Mouse (Mus musculus) kidney, embryonic 15.5 days (tissue): ENCODE results near the gene 4930568D16Rik. TPM values are rescaled to one million over a fixed set of nuclear protein-coding genes. Genes with fewer than 3 reads are reported as not detected.

ENCODE experiments used
- ATAC-seq: fragments of 200-750 bp; cut with Nextera tagmentation; replicated peaks from 2 replicates; pipeline ENCODE4 v1.8.0; 2017; ENCODE audit warnings: moderate TSS enrichment; ENCODE audit not compliant: low FRiP score
- H3K27ac ChIP-seq: fragments of 300-500 bp; sonication (generic); 2 replicates; pipeline ENCODE4 v1.5.1; 2015; ENCODE audit warnings: mild to moderate bottlenecking, inconsistent platforms
- H3K27me3 ChIP-seq: fragments of 300-500 bp; sonication (generic); 2 replicates; pipeline ENCODE4 v1.6.1; 2015; ENCODE audit warnings: inconsistent platforms
- H3K36me3 ChIP-seq: fragments of 300-500 bp; sonication (generic); 2 replicates; pipeline ENCODE4 v1.6.1; 2015; ENCODE audit warnings: inconsistent platforms
- H3K4me1 ChIP-seq: fragments of 300-500 bp; sonication (generic); 2 replicates; pipeline ENCODE4 v1.6.1; 2015; ENCODE audit warnings: inconsistent platforms
- H3K4me2 ChIP-seq: fragments of 300-500 bp; sonication (generic); 2 replicates; pipeline ENCODE4 v1.6.1; 2015; ENCODE audit warnings: moderate library complexity, mild to moderate bottlenecking, inconsistent platforms
- H3K4me3 ChIP-seq: fragments of 300-500 bp; sonication (generic); replicated peaks from 2 replicates; pipeline ENCODE4 v1.5.1; 2015; ENCODE audit warnings: mild to moderate bottlenecking, inconsistent platforms
- H3K9ac ChIP-seq: fragments of 300-500 bp; sonication (generic); 2 replicates; pipeline ENCODE4 v1.6.1; 2015; ENCODE audit warnings: mild to moderate bottlenecking, inconsistent platforms
- H3K9me3 ChIP-seq: fragments of 300-500 bp; sonication (generic); replicated peaks from 2 replicates; pipeline ENCODE4 v1.6.1; 2016; ENCODE audit warnings: inconsistent platforms
- WGBS: fragments of 180-500 bp; shearing (Covaris S2); methylation state at CpG from one replicate; pipeline ENCODE4 v1.1.7; 2015; ENCODE audit warnings: mixed read lengths; 5-methylcytosine and 5-hydroxymethylcytosine counted together
- polyA plus RNA-seq: library from polyadenylated mRNA; unstranded; fragments of >200 nt; fragmentation: Nextera tagmentation; extraction: Ambion mirVana; gene quantifications from 2 replicates; pipeline ENCODE4 v1.2.1, GENCODE M21; 2015

Gene 4930568D16Rik
- polyA plus RNA-seq, 1 experiment from 2014 or later: not detected

DNA sequence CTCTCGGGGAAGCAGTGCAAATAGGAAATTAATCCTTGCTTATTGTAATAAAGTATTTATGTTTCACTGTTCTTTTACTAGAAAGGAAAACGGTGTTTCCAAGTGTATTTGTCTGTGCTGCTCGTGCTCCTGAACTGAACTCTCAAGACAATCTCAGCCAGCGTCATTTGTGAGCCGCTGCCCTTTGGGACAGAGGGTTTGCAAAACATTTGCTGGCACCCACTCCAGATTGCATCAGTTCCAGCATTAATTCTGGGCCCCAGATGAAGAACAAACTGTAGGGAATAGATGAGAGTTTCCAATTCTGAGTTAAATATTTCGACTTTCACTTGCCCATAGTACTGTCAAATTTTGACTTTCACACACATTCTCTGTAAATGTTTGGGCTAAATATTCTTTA lies 28.8 kb downstream of the 4930568D16Rik start:
- no peak overlapping the region for H3K4me3 ChIP-seq
- no peak overlapping the region for H3K4me2 ChIP-seq
- H3K27me3 ChIP-seq: no peaks in the 10 kb centered on the region
- peaks cover 21% of the 10 kb centered on the region for H3K4me1 ChIP-seq
- 76% methylated on average over 6 of the region's 6 CpGs for WGBS
- no peak overlapping the region for H3K9ac ChIP-seq
- H3K36me3 ChIP-seq: no peaks in the 10 kb centered on the region
- ATAC-seq: no peak
- no peaks in the 10 kb centered on the region for H3K9me3 ChIP-seq
- peak overlapping the region; percentile 11 for H3K27ac ChIP-seq

DNA sequence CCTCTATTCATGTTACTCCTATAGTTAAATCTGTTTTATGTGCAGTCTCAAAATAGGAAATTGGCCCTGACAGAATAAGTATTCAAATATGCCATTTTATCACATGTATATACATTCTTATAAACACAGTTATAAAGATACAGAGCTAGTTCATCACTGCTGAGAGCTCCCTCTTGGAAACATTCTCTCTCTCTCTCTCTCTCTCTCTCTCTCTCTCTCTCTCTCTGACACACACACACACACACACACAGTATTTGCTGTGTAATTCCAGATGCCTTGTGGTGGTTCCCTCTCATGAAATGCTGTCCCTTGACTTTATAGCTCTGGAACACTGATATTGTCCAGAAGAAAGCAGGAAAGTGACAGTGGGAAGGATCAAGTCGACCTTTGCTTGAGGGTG lies 29.5 kb downstream of the 4930568D16Rik start:
- Histone ChIP-seq H3K4me1 (peaks cover 21% of the 10 kb centered on the region), H3K9me3 (no peaks in the 10 kb centered on the region), H3K27me3 (no peaks in the 10 kb centered on the region), H3K9ac (no peak overlapping the region), H3K4me3 (no peak overlapping the region), H3K4me2 (no peak overlapping the region), H3K36me3 (no peaks in the 10 kb centered on the region), H3K27ac (peak overlapping the region; percentile 11)
- 61% methylated on average over 1 of the region's 1 CpGs for WGBS
- no peak for ATAC-seq

DNA sequence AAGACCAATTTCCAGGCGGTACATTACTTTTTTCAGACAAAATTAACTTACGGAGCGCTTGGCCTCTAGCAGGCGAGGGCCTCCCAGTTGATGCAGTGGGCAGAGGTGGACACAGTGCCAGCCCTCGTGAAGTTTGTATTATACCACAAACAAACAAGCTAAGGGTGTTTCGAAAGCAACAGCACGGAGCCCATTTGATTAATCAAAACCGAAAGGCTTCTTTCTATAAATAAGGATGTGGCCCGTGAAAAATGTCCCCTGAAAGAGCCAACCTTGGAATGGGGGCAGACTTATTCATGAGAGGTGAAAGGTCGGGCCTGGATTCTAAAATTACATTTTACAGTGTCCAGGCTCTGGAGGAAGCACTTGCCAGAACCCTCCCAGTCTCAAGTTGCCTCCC lies 30.1 kb downstream of the 4930568D16Rik start:
- Histone ChIP-seq H3K27me3 (no peaks in the 10 kb centered on the region), H3K36me3 (no peaks in the 10 kb centered on the region), H3K9ac (peak overlapping the region; percentile 18; the same call in 1 of the 2 replicates), H3K4me3 (peak overlapping the region; percentile 57), H3K27ac (peak overlapping the region; percentile 82), H3K4me1 (peaks cover 21% of the 10 kb centered on the region), H3K4me2 (peak overlapping the region; percentile 93), H3K9me3 (no peaks in the 10 kb centered on the region)
- WGBS: 44% methylated on average over 10 of the region's 10 CpGs
- no peak for ATAC-seq

DNA sequence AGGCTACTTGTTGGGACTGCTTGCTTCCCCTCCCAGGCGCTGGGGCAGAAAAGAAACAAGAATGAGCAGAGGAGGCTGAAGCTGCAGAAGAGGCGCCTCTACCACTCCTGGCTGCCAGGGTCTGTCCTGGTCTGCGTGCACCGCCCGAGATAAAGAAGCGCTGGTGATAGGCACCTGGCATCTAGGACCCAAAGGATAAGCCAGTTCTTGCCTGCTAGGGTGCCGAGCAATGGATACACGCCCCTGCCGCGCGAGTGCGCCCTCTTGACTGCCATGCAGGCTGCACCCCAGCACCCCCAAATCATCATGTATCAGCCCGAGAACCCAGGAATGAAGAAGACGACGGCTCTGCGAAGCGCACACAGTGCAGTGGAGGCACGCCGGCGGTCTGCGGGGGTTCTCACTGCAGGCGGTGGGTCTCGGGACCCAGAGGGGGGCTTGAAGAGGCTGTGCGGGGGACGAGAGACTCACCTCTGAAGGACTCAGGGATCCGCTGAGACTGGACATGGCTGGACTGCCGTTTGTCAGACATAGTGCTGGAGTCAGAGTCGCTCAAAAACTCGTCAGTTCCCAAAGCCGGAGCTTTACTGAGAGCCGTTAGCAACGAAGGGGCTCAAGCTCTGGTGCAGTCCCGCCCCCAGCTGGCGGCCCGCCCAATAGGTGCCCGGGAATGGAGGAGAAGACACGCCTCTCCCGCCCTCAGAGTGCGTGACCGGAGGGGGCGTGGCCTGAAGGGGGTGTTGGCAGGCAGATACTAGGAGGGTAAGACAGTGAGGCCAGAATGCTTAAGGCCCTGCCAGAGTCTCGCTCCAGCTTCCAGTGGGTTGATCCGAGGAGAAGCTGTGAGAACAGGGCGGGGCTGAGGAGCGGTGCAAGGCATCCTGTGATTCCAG lies 30.9 kb downstream of the 4930568D16Rik start, which contains the start of gene Stom:
TSS of gene Stom (minus strand) at position 589 of the 893 bp plus-strand sequence.
- no peaks in the 10 kb centered on the region for H3K27me3 ChIP-seq
- WGBS: 0% methylated on average over 45 of the region's 45 CpGs
- H3K4me2 ChIP-seq: peak within 1 kb of the TSS; percentile 93
- H3K9ac ChIP-seq: peak within 1 kb of the TSS; percentile 52
- H3K4me3 ChIP-seq: peak within 1 kb of the TSS; percentile 57
- H3K36me3 ChIP-seq: no peaks in the 10 kb centered on the region
- no peaks in the 10 kb centered on the region for H3K9me3 ChIP-seq
- H3K4me1 ChIP-seq: peaks cover 21% of the 10 kb centered on the region
- peak; percentile 98 for ATAC-seq
- peak within 1 kb of the TSS; percentile 82 for H3K27ac ChIP-seq

GRCm38 (mm10) chr2:35335620-35336019 lies 31.9 kb downstream of the 4930568D16Rik start:
- Histone ChIP-seq H3K4me2 (peak overlapping the region; percentile 93), H3K36me3 (no peaks in the 10 kb centered on the region), H3K9ac (no peak overlapping the region), H3K4me3 (peak overlapping the region; percentile 57), H3K4me1 (peaks cover 21% of the 10 kb centered on the region), H3K27me3 (no peaks in the 10 kb centered on the region), H3K9me3 (no peaks in the 10 kb centered on the region), H3K27ac (no peak overlapping the region; the same call in 1 of the 2 replicates)
- ATAC-seq: no peak
- 8% methylated on average over 7 of the region's 7 CpGs for WGBS

DNA sequence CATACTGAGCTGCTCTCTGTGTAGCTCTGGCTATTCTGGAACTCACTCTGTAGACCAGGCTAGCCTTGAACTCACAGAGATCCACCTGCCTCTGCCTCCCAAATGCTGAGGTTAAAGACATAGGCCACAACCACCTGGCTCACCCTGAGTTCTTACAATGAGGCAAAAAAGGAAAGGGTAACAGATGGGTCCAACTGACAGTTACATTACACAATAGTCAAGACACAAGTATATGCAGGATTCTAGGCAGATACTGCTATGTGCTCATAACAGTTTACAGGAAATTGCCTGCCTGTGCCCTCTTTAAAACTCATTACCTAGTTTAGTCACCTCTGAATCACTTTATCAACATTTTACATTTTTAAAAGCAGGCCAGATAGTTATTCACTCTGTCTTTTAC lies 33.9 kb downstream of the 4930568D16Rik start:
- ATAC-seq: no peak
- no peak overlapping the region for H3K4me2 ChIP-seq

GRCm38 (mm10) chr2:35331205-35331604 lies 36.3 kb downstream of the 4930568D16Rik start:
- no peaks in the 10 kb centered on the region for H3K27me3 ChIP-seq
- no peak overlapping the region for H3K9ac ChIP-seq
- WGBS: 64% methylated on average over 2 of the region's 2 CpGs
- no peak overlapping the region for H3K4me2 ChIP-seq
- H3K36me3 ChIP-seq: no peaks in the 10 kb centered on the region
- H3K4me1 ChIP-seq: peaks cover 13% of the 10 kb centered on the region
- no peak overlapping the region for H3K27ac ChIP-seq
- H3K9me3 ChIP-seq: no peaks in the 10 kb centered on the region
- ATAC-seq: no peak
- H3K4me3 ChIP-seq: no peak overlapping the region

More for the DNA sequence above, 33.9 kb downstream of the 4930568D16Rik start:
- H3K27ac ChIP-seq: no peak overlapping the region
- H3K4me3 ChIP-seq: no peak overlapping the region
- H3K36me3 ChIP-seq: no peaks in the 10 kb centered on the region
- H3K4me1 ChIP-seq: peaks cover 21% of the 10 kb centered on the region
- no peaks in the 10 kb centered on the region for H3K27me3 ChIP-seq
- H3K9ac ChIP-seq: no peak overlapping the region
- H3K9me3 ChIP-seq: no peaks in the 10 kb centered on the region

- Histone ChIP-seq H3K27me3 (no peaks in the 10 kb centered on the region), H3K4me3 (no peak overlapping the region), H3K36me3 (0 out of 2 replicates have a peak, but pooled peaks cover 5% of the 10 kb centered on the region), H3K27ac (no peak overlapping the region), H3K4me2 (no peak overlapping the region), H3K9ac (no peak overlapping the region), H3K9me3 (no peaks in the 10 kb centered on the region), H3K4me1 (0 out of 2 replicates have a peak, but pooled peaks cover 6% of the 10 kb centered on the region)
- ATAC-seq: no peak
- 87% methylated on average over 2 of the region's 2 CpGs for WGBS
Measured at GRCm38 (mm10) chr2:35329061-35329460, 38.5 kb downstream of the 4930568D16Rik start.

GRCm38 (mm10) chr2:35328064-35328792 lies 39.3 kb downstream of the 4930568D16Rik start:
- no peak overlapping the region for H3K4me2 ChIP-seq
- WGBS: 55% methylated on average over 11 of the region's 11 CpGs
- no peak overlapping the region for H3K9ac ChIP-seq
- H3K4me1 ChIP-seq: 0 out of 2 replicates have a peak, but pooled peaks cover 6% of the 10 kb centered on the region
- H3K9me3 ChIP-seq: no peaks in the 10 kb centered on the region
- H3K27me3 ChIP-seq: no peaks in the 10 kb centered on the region
- no peak overlapping the region for H3K4me3 ChIP-seq
- 0 out of 2 replicates have a peak, but pooled peaks cover 5% of the 10 kb centered on the region for H3K36me3 ChIP-seq
- ATAC-seq: no peak
- no peak overlapping the region for H3K27ac ChIP-seq

- 0 out of 2 replicates have a peak overlapping the region, but pooled peaks have one; percentile 7 for H3K4me2 ChIP-seq
- H3K4me1 ChIP-seq: 0 out of 2 replicates have a peak, but pooled peaks cover 6% of the 10 kb centered on the region
- no peak overlapping the region for H3K4me3 ChIP-seq
- H3K36me3 ChIP-seq: 0 out of 2 replicates have a peak, but pooled peaks cover 5% of the 10 kb centered on the region
- H3K27me3 ChIP-seq: no peaks in the 10 kb centered on the region
- ATAC-seq: no peak
- no peaks in the 10 kb centered on the region for H3K9me3 ChIP-seq
- 65% methylated on average over 10 of the region's 10 CpGs for WGBS
- peak overlapping the region; percentile 57 for H3K27ac ChIP-seq
- no peak overlapping the region for H3K9ac ChIP-seq
Measured at GRCm38 (mm10) chr2:35327583-35327982, 39.9 kb downstream of the 4930568D16Rik start.

DNA sequence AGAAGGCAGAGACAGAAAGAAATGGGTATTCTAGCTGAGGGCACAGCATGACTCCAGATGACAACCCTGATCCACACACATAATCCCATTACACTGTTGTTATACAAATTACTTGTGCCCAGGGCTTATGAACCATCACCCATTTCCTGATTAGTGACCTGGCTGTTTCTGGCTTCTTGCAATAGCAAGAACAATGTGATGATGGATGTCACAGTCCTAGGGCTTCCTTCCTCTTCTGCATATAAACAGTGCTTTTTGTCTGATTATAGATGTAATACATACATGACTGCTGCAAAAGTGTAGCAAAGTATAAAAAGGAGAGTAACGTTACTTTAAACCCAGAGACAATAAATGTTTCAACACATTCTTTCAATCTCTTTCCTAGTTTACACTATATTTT lies 40.6 kb downstream of the 4930568D16Rik start:
- H3K27me3 ChIP-seq: no peaks in the 10 kb centered on the region
- no peak overlapping the region for H3K4me3 ChIP-seq
- ATAC-seq: no peak
- 61% methylated on average over 1 of the region's 1 CpGs for WGBS
- H3K4me2 ChIP-seq: no peak overlapping the region
- H3K36me3 ChIP-seq: 0 out of 2 replicates have a peak, but pooled peaks cover 5% of the 10 kb centered on the region
- H3K27ac ChIP-seq: no peak overlapping the region
- H3K4me1 ChIP-seq: 0 out of 2 replicates have a peak, but pooled peaks cover 6% of the 10 kb centered on the region
- H3K9me3 ChIP-seq: no peaks in the 10 kb centered on the region
- no peak overlapping the region for H3K9ac ChIP-seq

DNA sequence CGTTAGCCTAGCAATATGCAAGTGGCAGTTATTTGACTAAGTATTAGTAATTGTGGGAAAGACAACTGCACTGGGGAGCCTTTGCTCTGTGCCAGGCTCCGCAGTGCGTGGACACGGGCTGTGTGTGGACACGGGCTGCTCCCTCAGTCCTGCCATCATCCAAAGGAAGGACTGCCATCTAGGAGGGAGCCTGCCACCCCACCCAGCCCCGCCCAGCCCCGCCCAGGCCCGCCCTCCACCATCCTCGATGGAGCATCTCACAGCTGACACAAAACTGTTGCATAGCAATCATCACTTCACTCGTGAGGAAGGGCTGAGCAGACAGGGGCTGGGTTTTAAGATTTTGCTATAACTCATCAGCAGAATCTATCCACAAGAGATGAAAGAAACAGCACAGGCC lies 41.6 kb downstream of the 4930568D16Rik start:
- WGBS: 67% methylated on average over 10 of the region's 10 CpGs
- Histone ChIP-seq H3K36me3 (peaks cover 9% of the 10 kb centered on the region; the same call in 1 of the 2 replicates), H3K27me3 (no peaks in the 10 kb centered on the region), H3K4me3 (no peak overlapping the region), H3K27ac (no peak overlapping the region), H3K9ac (no peak overlapping the region), H3K4me1 (0 out of 2 replicates have a peak, but pooled peaks cover 6% of the 10 kb centered on the region), H3K4me2 (no peak overlapping the region), H3K9me3 (no peaks in the 10 kb centered on the region)
- 0 out of 2 replicates have a peak, but pooled peaks have one; percentile 43 for ATAC-seq
